Mouse (Mus musculus): ENCODE results near the gene Gm45785. TPM values are rescaled to one million over a fixed set of nuclear protein-coding genes. Genes with fewer than 3 reads are reported as not detected.

Gm45785 gene
- polyA plus RNA-seq, 1 experiment from 2014 or later: not detected

- H3K4me1 ChIP-seq (ENCODE audit: control insufficient read depth, low read depth, low read length): peaks cover 32% of the 10 kb centered on the region
- H3K36me3 ChIP-seq (ENCODE audit: control insufficient read depth, insufficient read depth): peaks cover 14% of the 10 kb centered on the region; the same call in 1 of the 2 replicates
- H3K27ac ChIP-seq (ENCODE audit: low read length): no peak overlapping the region
- no peak overlapping the region for H3K4me2 ChIP-seq (ENCODE audit: low read depth, low read length)
- WGBS (ENCODE audit: insufficient replicate concordance): 88% methylated on average over 18 of the region's 18 CpGs
- ATAC-seq (ENCODE audit: low read depth): no peak
- no peaks in the 10 kb centered on the region for H3K27me3 ChIP-seq (ENCODE audit: control insufficient read depth, insufficient read depth, low read depth, low read length)
- H3K4me3 ChIP-seq (ENCODE audit: low read depth, low read length): no peak overlapping the region
- no peak overlapping the region for H3K9ac ChIP-seq (ENCODE audit: low read depth, low read length)
- no peaks in the 10 kb centered on the region for H3K9me3 ChIP-seq (replicated peaks; ENCODE audit: control insufficient read depth, low read length)
Measured at GRCm38 (mm10) chr7:140854483-140854882, 1.6 kb downstream of the Gm45785 start.

- no peak overlapping the region for H3K4me2 ChIP-seq (ENCODE audit: low read depth, low read length)
- peaks cover 26% of the 10 kb centered on the region for H3K4me1 ChIP-seq (ENCODE audit: control insufficient read depth, low read depth, low read length)
- H3K36me3 ChIP-seq (ENCODE audit: control insufficient read depth, insufficient read depth): peaks cover 11% of the 10 kb centered on the region; the same call in 1 of the 2 replicates
- no peak for ATAC-seq (ENCODE audit: low read depth)
- H3K9me3 ChIP-seq (replicated peaks; ENCODE audit: control insufficient read depth, low read length): no peaks in the 10 kb centered on the region
- H3K27ac ChIP-seq (ENCODE audit: low read length): peak overlapping the region; percentile 68
- no peak overlapping the region for H3K4me3 ChIP-seq (ENCODE audit: low read depth, low read length)
- WGBS (ENCODE audit: insufficient replicate concordance): 63% methylated on average over 9 of the region's 9 CpGs
- H3K27me3 ChIP-seq (ENCODE audit: control insufficient read depth, insufficient read depth, low read depth, low read length): no peaks in the 10 kb centered on the region
- H3K9ac ChIP-seq (ENCODE audit: low read depth, low read length): no peak overlapping the region
Measured at GRCm38 (mm10) chr7:140853386-140853785, 2.7 kb downstream of the Gm45785 start.

GRCm38 (mm10) chr7:140851916-140852315, 4.2 kb downstream of the Gm45785 start:
- Histone ChIP-seq H3K4me3 (ENCODE audit: low read depth, low read length) (no peak overlapping the region), H3K27ac (ENCODE audit: low read length) (no peak overlapping the region), H3K36me3 (ENCODE audit: control insufficient read depth, insufficient read depth) (peaks cover 11% of the 10 kb centered on the region; the same call in 1 of the 2 replicates), H3K27me3 (ENCODE audit: control insufficient read depth, insufficient read depth, low read depth, low read length) (no peaks in the 10 kb centered on the region), H3K4me1 (ENCODE audit: control insufficient read depth, low read depth, low read length) (peaks cover 18% of the 10 kb centered on the region), H3K9me3 (replicated peaks; ENCODE audit: control insufficient read depth, low read length) (no peaks in the 10 kb centered on the region), H3K9ac (ENCODE audit: low read depth, low read length) (no peak overlapping the region), H3K4me2 (ENCODE audit: low read depth, low read length) (no peak overlapping the region)
- 84% methylated on average over 4 of the region's 4 CpGs for WGBS (ENCODE audit: insufficient replicate concordance)
- ATAC-seq (ENCODE audit: low read depth): no peak

- no peak for ATAC-seq (ENCODE audit: low read depth)
- Histone ChIP-seq H3K4me1 (ENCODE audit: control insufficient read depth, low read depth, low read length) (peaks cover 8% of the 10 kb centered on the region), H3K9ac (ENCODE audit: low read depth, low read length) (no peak overlapping the region), H3K9me3 (replicated peaks; ENCODE audit: control insufficient read depth, low read length) (no peaks in the 10 kb centered on the region), H3K4me3 (ENCODE audit: low read depth, low read length) (no peak overlapping the region), H3K27me3 (ENCODE audit: control insufficient read depth, insufficient read depth, low read depth, low read length) (no peaks in the 10 kb centered on the region; the same call in 1 of the 2 replicates), H3K27ac (ENCODE audit: low read length) (no peak overlapping the region), H3K36me3 (ENCODE audit: control insufficient read depth, insufficient read depth) (peaks cover 8% of the 10 kb centered on the region; the same call in 1 of the 2 replicates), H3K4me2 (ENCODE audit: low read depth, low read length) (no peak overlapping the region)
- 72% methylated on average over 10 of the region's 10 CpGs for WGBS (ENCODE audit: insufficient replicate concordance)
Measured at GRCm38 (mm10) chr7:140848591-140848990, 7.5 kb downstream of the Gm45785 start.

GRCm38 (mm10) chr7:140847755-140848580, 8.2 kb downstream of the Gm45785 start, which contains the start of gene Odf3:
TSS of gene Odf3 (plus strand) at chr7:140847805.
- Histone ChIP-seq H3K9me3 (replicated peaks; ENCODE audit: control insufficient read depth, low read length) (no peaks in the 10 kb centered on the region), H3K36me3 (ENCODE audit: control insufficient read depth, insufficient read depth) (peaks cover 7% of the 10 kb centered on the region; the same call in 1 of the 2 replicates), H3K4me1 (ENCODE audit: control insufficient read depth, low read depth, low read length) (peaks cover 2% of the 10 kb centered on the region; the same call in 1 of the 2 replicates), H3K4me3 (ENCODE audit: low read depth, low read length) (no peak within 1 kb of the TSS), H3K27me3 (ENCODE audit: control insufficient read depth, insufficient read depth, low read depth, low read length) (peaks cover 5% of the 10 kb centered on the region), H3K27ac (ENCODE audit: low read length) (no peak within 1 kb of the TSS), H3K4me2 (ENCODE audit: low read depth, low read length) (no peak within 1 kb of the TSS), H3K9ac (ENCODE audit: low read depth, low read length) (no peak within 1 kb of the TSS; the same call in 1 of the 2 replicates)
- 53% methylated on average over 11 of the region's 11 CpGs for WGBS (ENCODE audit: insufficient replicate concordance)
- ATAC-seq (ENCODE audit: low read depth): no peak

- 64% methylated on average over 10 of the region's 10 CpGs for WGBS (ENCODE audit: insufficient replicate concordance)
- no peak for ATAC-seq (ENCODE audit: low read depth)
- no peak overlapping the region for H3K27ac ChIP-seq (ENCODE audit: low read length)
- H3K4me3 ChIP-seq (ENCODE audit: low read depth, low read length): no peak overlapping the region
- peaks cover 6% of the 10 kb centered on the region for H3K27me3 ChIP-seq (ENCODE audit: control insufficient read depth, insufficient read depth, low read depth, low read length)
- no peaks in the 10 kb centered on the region for H3K4me1 ChIP-seq (ENCODE audit: control insufficient read depth, low read depth, low read length)
- H3K9ac ChIP-seq (ENCODE audit: low read depth, low read length): no peak overlapping the region
- no peaks in the 10 kb centered on the region for H3K36me3 ChIP-seq (ENCODE audit: control insufficient read depth, insufficient read depth)
- no peaks in the 10 kb centered on the region for H3K9me3 ChIP-seq (replicated peaks; ENCODE audit: control insufficient read depth, low read length)
- H3K4me2 ChIP-seq (ENCODE audit: low read depth, low read length): no peak overlapping the region
Measured at GRCm38 (mm10) chr7:140846676-140847075, 9.5 kb downstream of the Gm45785 start.

GRCm38 (mm10) chr7:140845683-140846082, 10.4 kb downstream of the Gm45785 start:
- Histone ChIP-seq H3K4me3 (ENCODE audit: low read depth, low read length) (no peak overlapping the region), H3K4me1 (ENCODE audit: control insufficient read depth, low read depth, low read length) (no peaks in the 10 kb centered on the region), H3K4me2 (ENCODE audit: low read depth, low read length) (no peak overlapping the region), H3K9me3 (replicated peaks; ENCODE audit: control insufficient read depth, low read length) (no peaks in the 10 kb centered on the region), H3K9ac (ENCODE audit: low read depth, low read length) (no peak overlapping the region), H3K36me3 (ENCODE audit: control insufficient read depth, insufficient read depth) (no peaks in the 10 kb centered on the region), H3K27me3 (ENCODE audit: control insufficient read depth, insufficient read depth, low read depth, low read length) (peaks cover 6% of the 10 kb centered on the region), H3K27ac (ENCODE audit: low read length) (no peak overlapping the region)
- WGBS (ENCODE audit: insufficient replicate concordance): 57% methylated on average over 4 of the region's 4 CpGs
- ATAC-seq (ENCODE audit: low read depth): no peak

GRCm38 (mm10) chr7:140844905-140845665, 11.0 kb downstream of the Gm45785 start, which contains the start of gene Scgb1c1:
TSS of gene Scgb1c1 (plus strand) at chr7:140845547.
- H3K4me2 ChIP-seq (ENCODE audit: low read depth, low read length): no peak within 1 kb of the TSS
- no peaks in the 10 kb centered on the region for H3K4me1 ChIP-seq (ENCODE audit: control insufficient read depth, low read depth, low read length)
- H3K27me3 ChIP-seq (ENCODE audit: control insufficient read depth, insufficient read depth, low read depth, low read length): peaks cover 6% of the 10 kb centered on the region
- WGBS (ENCODE audit: insufficient replicate concordance): 29% methylated on average over 14 of the region's 14 CpGs
- no peaks in the 10 kb centered on the region for H3K9me3 ChIP-seq (replicated peaks; ENCODE audit: control insufficient read depth, low read length)
- H3K36me3 ChIP-seq (ENCODE audit: control insufficient read depth, insufficient read depth): no peaks in the 10 kb centered on the region
- peak; percentile 62 for ATAC-seq (ENCODE audit: low read depth)
- H3K27ac ChIP-seq (ENCODE audit: low read length): no peak within 1 kb of the TSS
- no peak within 1 kb of the TSS for H3K4me3 ChIP-seq (ENCODE audit: low read depth, low read length)
- no peak within 1 kb of the TSS for H3K9ac ChIP-seq (ENCODE audit: low read depth, low read length)
